Mouse (Mus musculus): Measurements from ENCODE around the gene Khdc3. TPM values are rescaled to one million over a fixed set of nuclear protein-coding genes. Genes with fewer than 3 reads are reported as not detected.
A peak's percentile ranks its signal among the peaks of the same experiment; 100 is the strongest.
"Not testable (repeated sequence)": the region's sequence is repeated elsewhere in the genome, so short reads cannot be mapped to it uniquely, and the experiment has no call there.

Khdc3 gene
- total RNA-seq, 1 experiment from 2014 or later = 0.40 TPM

DNA sequence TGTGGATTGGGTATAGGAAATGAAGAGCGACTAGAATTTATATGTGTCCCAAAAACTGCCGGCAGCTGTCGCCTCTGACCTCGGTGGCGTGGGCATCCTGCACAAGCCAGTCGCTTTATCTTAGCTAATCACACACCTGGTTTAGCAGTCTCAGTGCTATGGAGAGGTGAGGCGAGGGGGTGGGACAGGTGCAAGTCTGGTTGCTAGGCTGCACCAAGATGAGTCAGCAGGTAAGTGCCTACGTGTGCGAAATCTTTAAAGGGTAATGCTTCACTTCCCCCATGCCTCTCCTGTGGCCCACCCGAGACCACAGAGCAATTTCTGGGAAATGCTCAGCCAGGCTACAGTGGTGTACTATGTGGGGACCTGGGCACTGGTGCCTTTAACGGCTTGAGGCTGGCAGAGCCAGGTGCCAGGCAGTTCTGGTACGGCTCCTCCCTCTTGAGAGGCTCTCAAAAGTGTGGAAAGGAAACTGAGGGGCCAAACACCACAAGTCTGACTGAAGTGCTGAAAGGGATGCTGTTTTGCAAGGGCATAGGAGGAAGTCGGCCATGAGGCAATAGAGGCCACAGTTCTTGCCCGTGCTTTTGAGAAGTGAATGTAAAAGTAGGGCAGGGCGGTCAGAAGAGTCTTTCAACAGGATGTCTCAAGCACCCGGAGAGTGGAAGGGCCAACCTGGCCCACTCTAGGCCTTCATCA is 12.3 kb upstream of the Khdc3 start:
- peak; percentile 80 to 81 for ATAC-seq (replicated peaks in 1 of 2; ENCODE audit: insufficient read depth in 1 of 2, low FRiP score in 2 of 2, low TSS enrichment in 1 of 2, low read depth in 1 of 2, poor library complexity in 2 of 2, severe bottlenecking in 2 of 2)

GRCm38 (mm10) chr9:73090121-73090520 is 11.5 kb upstream of the Khdc3 start:
- ATAC-seq (replicated peaks in 1 of 2; ENCODE audit: insufficient read depth in 1 of 2, low FRiP score in 2 of 2, low TSS enrichment in 1 of 2, low read depth in 1 of 2, poor library complexity in 2 of 2, severe bottlenecking in 2 of 2) = no peak

GRCm38 (mm10) chr9:73091747-73092146 is 9.9 kb upstream of the Khdc3 start:
- peak in 1 of 2 experiments; percentile 31; a peak in 1 of 4 replicates for ATAC-seq (replicated peaks in 1 of 2; ENCODE audit: insufficient read depth in 1 of 2, low FRiP score in 2 of 2, low TSS enrichment in 1 of 2, low read depth in 1 of 2, poor library complexity in 2 of 2, severe bottlenecking in 2 of 2)

- no peak for ATAC-seq (replicated peaks in 1 of 2; ENCODE audit: insufficient read depth in 1 of 2, low FRiP score in 2 of 2, low TSS enrichment in 1 of 2, low read depth in 1 of 2, poor library complexity in 2 of 2, severe bottlenecking in 2 of 2)
These were observed 7.1 kb upstream of the Khdc3 start for GRCm38 (mm10) chr9:73094580-73094979.

DNA sequence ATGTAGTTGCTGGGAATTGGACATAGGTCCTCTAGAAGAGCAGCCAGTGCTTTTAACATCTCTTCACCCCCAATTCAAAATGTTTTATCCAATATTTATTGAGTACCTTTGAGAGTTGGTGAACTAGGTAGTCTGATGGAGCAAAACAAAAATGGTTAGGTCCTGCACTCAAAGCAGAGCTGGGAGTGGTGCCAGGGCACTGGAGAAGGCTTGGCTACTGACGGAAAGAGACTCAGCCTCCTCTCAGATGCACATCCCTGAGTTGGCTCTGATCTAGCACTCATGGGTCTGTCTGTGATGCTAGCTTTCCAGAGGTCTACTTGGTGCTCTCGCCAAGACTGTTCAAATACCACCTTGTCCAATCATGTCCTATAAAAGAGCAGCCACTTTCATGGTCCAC is 3.7 kb upstream of the Khdc3 start:
- no peak for ATAC-seq (replicated peaks in 1 of 2; ENCODE audit: insufficient read depth in 1 of 2, low FRiP score in 2 of 2, low TSS enrichment in 1 of 2, low read depth in 1 of 2, poor library complexity in 2 of 2, severe bottlenecking in 2 of 2)

GRCm38 (mm10) chr9:73102181-73102580 is 545 bp downstream of the Khdc3 start, which contains the start of gene Gm20509:
TSS of gene Gm20509 (plus strand) at chr9:73102470.
- no peak for ATAC-seq (replicated peaks in 1 of 2; ENCODE audit: insufficient read depth in 1 of 2, low FRiP score in 2 of 2, low TSS enrichment in 1 of 2, low read depth in 1 of 2, poor library complexity in 2 of 2, severe bottlenecking in 2 of 2)

DNA sequence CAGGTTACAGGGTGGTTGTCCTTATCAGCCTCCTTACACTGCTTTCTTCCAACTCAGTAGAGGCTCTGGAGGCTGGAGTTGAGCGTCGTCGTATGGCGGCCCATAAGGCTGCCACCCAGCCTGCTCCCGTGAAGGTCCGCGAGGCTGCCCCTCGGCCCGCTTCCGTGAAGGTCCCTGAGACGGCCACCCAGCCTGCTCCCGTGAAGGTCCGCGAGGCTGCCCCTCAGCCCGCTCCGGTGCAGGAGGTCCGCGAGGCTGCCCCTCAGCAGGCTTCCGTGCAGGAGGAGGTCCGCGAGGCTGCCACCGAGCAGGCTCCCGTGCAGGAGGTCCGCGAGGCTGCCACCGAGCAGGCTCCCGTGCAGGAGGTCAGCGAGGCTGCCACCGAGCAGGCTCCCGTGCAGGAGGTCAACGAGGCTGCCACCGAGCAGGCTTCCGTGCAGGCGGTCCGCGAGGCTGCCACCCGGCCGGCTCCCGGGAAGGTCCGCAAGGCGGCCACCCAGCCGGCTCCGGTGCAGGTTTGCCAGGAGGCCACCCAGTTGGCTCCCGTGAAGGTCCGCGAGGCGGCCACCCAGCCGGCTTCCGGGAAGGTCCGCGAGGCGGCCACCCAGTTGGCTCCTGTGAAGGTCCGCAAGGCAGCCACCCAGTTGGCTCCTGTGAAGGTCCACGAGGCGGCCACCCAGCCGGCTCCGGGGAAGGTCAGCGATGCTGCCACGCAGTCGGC is 1.7 kb downstream of the Khdc3 start:
- peak in 1 of 2 experiments; percentile 50; a peak in 2 of 4 replicates for ATAC-seq (replicated peaks in 1 of 2; ENCODE audit: insufficient read depth in 1 of 2, low FRiP score in 2 of 2, low TSS enrichment in 1 of 2, low read depth in 1 of 2, poor library complexity in 2 of 2, severe bottlenecking in 2 of 2)

DNA sequence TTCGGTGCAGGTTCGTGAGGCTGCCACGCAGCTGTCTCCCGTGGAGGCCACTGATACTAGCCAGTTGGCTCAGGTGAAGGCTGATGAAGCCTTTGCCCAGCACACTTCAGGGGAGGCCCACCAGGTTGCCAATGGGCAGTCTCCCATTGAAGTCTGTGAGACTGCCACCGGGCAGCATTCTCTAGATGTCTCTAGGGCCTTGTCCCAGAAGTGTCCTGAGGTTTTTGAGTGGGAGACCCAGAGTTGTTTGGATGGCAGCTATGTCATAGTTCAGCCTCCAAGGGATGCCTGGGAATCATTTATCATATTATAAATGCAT is 2.2 kb downstream of the Khdc3 start:
- ATAC-seq (replicated peaks in 1 of 2; ENCODE audit: insufficient read depth in 1 of 2, low FRiP score in 2 of 2, low TSS enrichment in 1 of 2, low read depth in 1 of 2, poor library complexity in 2 of 2, severe bottlenecking in 2 of 2) = no peak

DNA sequence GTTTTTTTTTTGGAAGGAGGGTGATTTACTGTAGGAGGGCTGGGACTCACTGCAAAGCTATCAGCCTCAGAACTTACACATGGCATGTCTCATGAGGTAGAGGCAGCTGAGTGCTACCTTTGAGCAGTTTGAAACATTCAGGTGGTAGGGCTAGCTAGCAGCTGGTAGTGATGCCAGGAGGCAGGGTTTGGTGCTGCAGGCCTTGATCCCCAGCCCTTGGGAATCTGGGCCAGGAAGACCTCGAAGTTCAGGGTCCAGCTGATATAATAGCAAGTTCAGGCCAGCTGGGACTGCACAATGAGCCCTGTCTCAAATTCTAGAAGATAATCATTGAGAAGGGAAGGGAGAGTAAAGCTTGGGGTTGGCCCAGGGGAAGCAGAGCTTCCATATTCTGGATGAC is 3.5 kb downstream of the Khdc3 start:
- ATAC-seq (replicated peaks in 1 of 2; ENCODE audit: insufficient read depth in 1 of 2, low FRiP score in 2 of 2, low TSS enrichment in 1 of 2, low read depth in 1 of 2, poor library complexity in 2 of 2, severe bottlenecking in 2 of 2) = no peak

GRCm38 (mm10) chr9:73105771-73106170 is 4.1 kb downstream of the Khdc3 start:
- ATAC-seq (replicated peaks in 1 of 2; ENCODE audit: insufficient read depth in 1 of 2, low FRiP score in 2 of 2, low TSS enrichment in 1 of 2, low read depth in 1 of 2, poor library complexity in 2 of 2, severe bottlenecking in 2 of 2) = no peak

GRCm38 (mm10) chr9:73112919-73113906 is 11.6 kb downstream of the Khdc3 start, which contains the start of gene Rsl24d1:
TSS of gene Rsl24d1 (plus strand) at chr9:73113426.
- ATAC-seq (replicated peaks in 1 of 2; ENCODE audit: insufficient read depth in 1 of 2, low FRiP score in 2 of 2, low TSS enrichment in 1 of 2, low read depth in 1 of 2, poor library complexity in 2 of 2, severe bottlenecking in 2 of 2) = peak; percentile 94 to 98

GRCm38 (mm10) chr9:73116704-73117103 is 15.1 kb downstream of the Khdc3 start:
- not testable (repeated sequence) for ATAC-seq (replicated peaks in 1 of 2; ENCODE audit: insufficient read depth in 1 of 2, low FRiP score in 2 of 2, low TSS enrichment in 1 of 2, low read depth in 1 of 2, poor library complexity in 2 of 2, severe bottlenecking in 2 of 2)

GRCm38 (mm10) chr9:73118012-73118411 is 16.4 kb downstream of the Khdc3 start:
- no peak for ATAC-seq (replicated peaks in 1 of 2; ENCODE audit: insufficient read depth in 1 of 2, low FRiP score in 2 of 2, low TSS enrichment in 1 of 2, low read depth in 1 of 2, poor library complexity in 2 of 2, severe bottlenecking in 2 of 2)

- peak; percentile 71 for ATAC-seq (replicated peaks in 1 of 2; ENCODE audit: insufficient read depth in 1 of 2, low FRiP score in 2 of 2, low TSS enrichment in 1 of 2, low read depth in 1 of 2, poor library complexity in 2 of 2, severe bottlenecking in 2 of 2)
These were observed 20.1 kb downstream of the Khdc3 start for GRCm38 (mm10) chr9:73121735-73122134.

- ATAC-seq (replicated peaks in 1 of 2; ENCODE audit: insufficient read depth in 1 of 2, low FRiP score in 2 of 2, low TSS enrichment in 1 of 2, low read depth in 1 of 2, poor library complexity in 2 of 2, severe bottlenecking in 2 of 2) = peak in 1 of 2 experiments; percentile 16; a peak in 1 of 4 replicates
These were observed 23.5 kb downstream of the Khdc3 start for GRCm38 (mm10) chr9:73125043-73125570.

DNA sequence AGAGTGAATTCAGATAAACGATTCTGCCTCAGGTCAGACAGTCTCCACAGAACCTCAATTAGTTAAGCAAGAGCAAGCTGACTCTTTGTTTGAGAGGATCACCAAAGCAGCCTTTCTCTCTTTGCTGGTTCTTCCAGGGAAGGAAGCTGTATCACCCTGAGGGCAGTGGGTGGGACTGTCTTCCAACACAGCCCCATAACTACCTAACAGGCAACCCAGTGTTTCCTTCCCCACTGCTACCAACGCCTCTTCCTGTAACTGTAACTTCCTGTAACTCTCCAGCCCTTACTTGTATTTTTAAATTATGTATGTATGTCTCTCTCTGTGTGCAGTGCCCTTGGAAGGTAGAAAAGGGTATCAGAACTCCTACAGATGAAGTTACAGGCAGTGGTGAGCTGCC is 25.8 kb downstream of the Khdc3 start:
- ATAC-seq (replicated peaks in 1 of 2; ENCODE audit: insufficient read depth in 1 of 2, low FRiP score in 2 of 2, low TSS enrichment in 1 of 2, low read depth in 1 of 2, poor library complexity in 2 of 2, severe bottlenecking in 2 of 2) = peak; percentile 68 to 80

DNA sequence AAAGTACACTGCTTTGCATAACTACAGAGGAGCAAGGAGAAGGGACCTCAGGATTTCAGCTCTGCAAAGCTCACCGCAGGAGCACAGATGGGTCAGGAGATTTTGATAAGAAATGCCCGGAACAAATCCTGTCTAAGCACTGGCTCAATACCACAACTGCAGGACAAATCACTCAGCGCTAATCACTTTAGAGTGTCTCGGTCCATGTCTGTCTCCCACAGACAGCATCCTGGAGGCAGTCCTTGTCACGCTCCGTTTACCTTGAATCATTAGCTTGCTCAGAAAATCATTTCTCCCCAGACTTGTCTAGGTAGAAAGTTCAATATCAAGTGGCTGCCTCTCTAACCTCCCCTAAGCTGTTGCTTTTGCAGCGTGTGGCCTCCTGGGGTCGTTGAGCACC is 28.2 kb downstream of the Khdc3 start:
- ATAC-seq (replicated peaks in 1 of 2; ENCODE audit: insufficient read depth in 1 of 2, low FRiP score in 2 of 2, low TSS enrichment in 1 of 2, low read depth in 1 of 2, poor library complexity in 2 of 2, severe bottlenecking in 2 of 2) = no peak

Data from hematopoietic stem cell, adult 5-6 weeks (primary cell).